Mouse (Mus musculus): Measurements from ENCODE around the gene Psd4.

DNA sequence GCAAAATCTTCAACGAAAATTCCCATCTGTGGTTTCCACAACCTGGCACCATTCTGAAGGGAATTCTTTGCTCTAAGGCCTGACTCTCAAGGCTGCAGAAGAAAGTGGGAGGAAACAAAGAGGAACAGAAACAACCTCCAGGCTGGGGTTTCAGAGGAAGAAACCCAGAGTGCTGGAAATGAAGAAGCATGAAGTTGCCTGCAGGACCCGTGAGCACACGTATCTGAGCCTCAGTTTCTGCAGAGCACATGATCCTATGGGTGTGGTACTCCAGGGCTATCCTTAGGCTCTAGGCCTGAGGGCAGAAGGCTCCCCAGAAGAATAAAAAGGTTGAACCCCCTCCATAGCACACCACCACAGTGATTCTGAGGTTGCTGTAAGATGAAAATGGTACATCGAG, 89.5 kb downstream of the Psd4 start:
- no peak for TF ChIP-seq CTCF (IDR thresholded peaks at IDR 0.05; ENCODE audit: control insufficient read depth, insufficient read depth, insufficient read length)
- TF ChIP-seq MYOG (IDR thresholded peaks at IDR 0.05; ENCODE audit: control insufficient read depth, extremely low read depth, insufficient read length) = no peak
- TF ChIP-seq MYOD1 (IDR thresholded peaks at IDR 0.05; ENCODE audit: control insufficient read depth, insufficient read length, low read depth) = no peak
